Mouse (Mus musculus) C2C12 (cell line): ENCODE measurements around the gene Amdhd2. TPM values are rescaled to one million over a fixed set of nuclear protein-coding genes. Genes with fewer than 3 reads are reported as not detected.

Experiments
- H3K27me3 ChIP-seq: one replicate; pipeline ENCODE4 v1.6.1; 2011; ENCODE audit not compliant: control insufficient read depth, insufficient read depth, insufficient read length
- H3K36me3 ChIP-seq: one replicate; pipeline ENCODE4 v1.6.1; 2011; ENCODE audit not compliant: control insufficient read depth, insufficient read depth
- H3K4me3 ChIP-seq: one replicate; pipeline ENCODE4 v1.5.1; 2011; ENCODE audit warnings: mild to moderate bottlenecking, control low read depth; ENCODE audit not compliant: poor library complexity, insufficient read depth, severe bottlenecking
- H3K79me2 ChIP-seq: one replicate; pipeline ENCODE4 v1.6.1; 2011; ENCODE audit not compliant: control insufficient read depth, insufficient read depth
- H3K79me3 ChIP-seq: one replicate; pipeline ENCODE4 v1.6.1; 2011; ENCODE audit warnings: low read depth, control low read depth
- H3ac ChIP-seq: one replicate; pipeline ENCODE3; 2011; ENCODE audit warnings: low read depth; ENCODE audit not compliant: control insufficient read depth, insufficient read length
- CEBPB ChIP-seq: IDR thresholded peaks from one replicate; pipeline ENCODE4 v1.6.1; 2011; ENCODE audit warnings: low read depth, mild to moderate bottlenecking, control low read depth, moderate library complexity
- CTCF ChIP-seq: IDR thresholded peaks from one replicate; pipeline ENCODE4 v1.5.1; 2011; ENCODE audit not compliant: control insufficient read depth, insufficient read depth, insufficient read length
- FOSL1 ChIP-seq: IDR thresholded peaks from one replicate; pipeline ENCODE4 v1.8.0; 2011; ENCODE audit warnings: mild to moderate bottlenecking, low read length; ENCODE audit not compliant: poor library complexity, insufficient read depth, severe bottlenecking
- MAX ChIP-seq: IDR thresholded peaks from one replicate; pipeline ENCODE4 v1.6.1; 2011; ENCODE audit warnings: mild to moderate bottlenecking, control low read depth
- MYOD1 ChIP-seq: IDR thresholded peaks from one replicate; pipeline ENCODE4 v1.6.1; 2011; ENCODE audit warnings: low read depth; ENCODE audit not compliant: control insufficient read depth, insufficient read length
- MYOG ChIP-seq: IDR thresholded peaks from one replicate; pipeline ENCODE4 v1.6.1; 2011; ENCODE audit not compliant: control insufficient read depth, insufficient read length; ENCODE audit errors: extremely low read depth
- USF1 ChIP-seq: IDR thresholded peaks from one replicate; pipeline ENCODE4 v1.6.1; 2011; ENCODE audit warnings: low read depth, mild to moderate bottlenecking, control low read depth, moderate library complexity
- polyA plus RNA-seq: library from polyadenylated mRNA; unstranded; fragments of >200 nt; fragmentation: generic; extraction: Trizol; gene quantifications from one replicate; pipeline ENCODE4 v1.2.1, GENCODE M21; 2012; ENCODE audit warnings: missing spikeins

Gene Amdhd2
- polyA plus RNA-seq, 1 experiment = 41.9 TPM

GRCm38 (mm10) chr17:24111256-24111655, 52.3 kb downstream of the Amdhd2 start:
- H3K36me3 ChIP-seq = peaks cover 30% of the 10 kb centered on the region
- no peak overlapping the region for H3K4me3 ChIP-seq
- H3ac ChIP-seq = no peak overlapping the region
- H3K79me3 ChIP-seq = peaks cover 22% of the 10 kb centered on the region
- TF ChIP-seq MAX (no peak), MYOD1 (no peak), MYOG (no peak), CEBPB (no peak)
- H3K27me3 ChIP-seq = no peaks in the 10 kb centered on the region
- H3K79me2 ChIP-seq = peaks cover 59% of the 10 kb centered on the region

DNA sequence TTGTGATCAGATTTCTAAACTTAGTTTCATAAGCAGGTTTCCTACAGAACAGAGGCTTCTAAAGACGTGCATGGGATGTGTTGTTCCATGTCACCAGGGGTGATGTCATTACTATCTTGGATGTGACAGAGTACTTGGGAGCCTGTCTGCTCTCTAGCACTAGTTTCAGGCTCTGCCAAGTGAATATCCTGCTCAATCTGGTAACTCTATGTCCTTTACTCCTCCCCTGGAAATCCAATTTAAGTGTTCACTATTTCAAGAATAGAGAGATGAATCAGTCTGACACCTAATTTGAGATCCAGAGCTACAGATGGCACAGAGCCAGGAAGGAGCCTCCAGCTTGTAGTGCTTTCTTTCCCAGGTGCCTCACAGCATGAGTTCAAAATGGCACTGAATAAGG, 54.7 kb downstream of the Amdhd2 start:
- H3K36me3 ChIP-seq = peaks cover 46% of the 10 kb centered on the region
- no peak overlapping the region for H3ac ChIP-seq
- H3K79me2 ChIP-seq = peaks cover 44% of the 10 kb centered on the region
- peaks cover 16% of the 10 kb centered on the region for H3K79me3 ChIP-seq
- TF ChIP-seq CEBPB (no peak), FOSL1 (no peak), MYOD1 (no peak), MYOG (no peak), CTCF (no peak), USF1 (no peak), MAX (no peak)
- H3K4me3 ChIP-seq = no peak overlapping the region
- H3K27me3 ChIP-seq = no peaks in the 10 kb centered on the region

Other genes starting within 250 kb of the Amdhd2 start
- not detected for gene Dcpp3, start 246.3 kb downstream of the Amdhd2 start, polyA plus RNA-seq
- not detected for gene Sbp, start 222.1 kb downstream of the Amdhd2 start, polyA plus RNA-seq
- not detected for gene Sbpl, start 208.5 kb downstream of the Amdhd2 start, polyA plus RNA-seq
- gene Prss30, start 183.2 kb downstream of the Amdhd2 start, polyA plus RNA-seq = 0.04 TPM
- 0.95 TPM for gene Prss22, start 165.7 kb downstream of the Amdhd2 start, polyA plus RNA-seq
- 0.16 TPM for gene Prss27, start 125.6 kb downstream of the Amdhd2 start, polyA plus RNA-seq
- gene Kctd5, start 90.3 kb downstream of the Amdhd2 start, polyA plus RNA-seq = 41.5 TPM
- gene Pdpk1, start 12.8 kb downstream of the Amdhd2 start, polyA plus RNA-seq = 7.4 TPM
- gene Atp6v0c, start 5.9 kb upstream of the Amdhd2 start, polyA plus RNA-seq = 377 TPM
- gene Tbc1d24, start 41.8 kb upstream of the Amdhd2 start, polyA plus RNA-seq = 3.8 TPM
- 0.26 TPM for gene Ntn3, start 45.8 kb upstream of the Amdhd2 start, polyA plus RNA-seq
- 13.2 TPM for gene Tedc2, start 57.1 kb upstream of the Amdhd2 start, polyA plus RNA-seq
- gene Ccnf, start 87.7 kb upstream of the Amdhd2 start, polyA plus RNA-seq = 38.1 TPM
- not detected for gene Abca17, start 187.3 kb upstream of the Amdhd2 start, polyA plus RNA-seq
- 0.66 TPM for gene Abca3, start 188.2 kb upstream of the Amdhd2 start, polyA plus RNA-seq